Mouse (Mus musculus) macrophage (primary cell): ENCODE data around the gene Twnk. TPM values are rescaled to one million over a fixed set of nuclear protein-coding genes. Genes with fewer than 3 reads are reported as not detected.
A peak's percentile ranks its signal among the peaks of the same experiment; 100 is the strongest.

ENCODE experiments used
- H3K27ac ChIP-seq: fragments of 350-480 bp; formaldehyde crosslinking; 2 replicates; pipeline ENCODE4 v1.9.0; 2021
- H3K36me3 ChIP-seq: fragments of 350-480 bp; formaldehyde crosslinking; 2 replicates; pipeline ENCODE4 v1.9.0; 2021; ENCODE audit errors: inconsistent target
- H3K4me3 ChIP-seq: fragments of 350-480 bp; formaldehyde crosslinking; 2 replicates; pipeline ENCODE4 v1.9.0; 2021; ENCODE audit errors: inconsistent target
- H3K79me2 ChIP-seq: fragments of 350-480 bp; formaldehyde crosslinking; 2 replicates; pipeline ENCODE4 v1.9.0; 2021; ENCODE audit errors: inconsistent target
- WGBS: methylation state at CpG from one replicate; pipeline ENCODE4 v1.1.7; 2026; ENCODE audit warnings: inconsistent platforms; ENCODE audit not compliant: missing documents; 5-methylcytosine and 5-hydroxymethylcytosine counted together
- polyA plus RNA-seq: library from polyadenylated mRNA; stranded (reverse); fragments of 250-400 nt; gene quantifications from 3 replicates; pipeline ENCODE4 v1.2.4, GENCODE M21; 2018; ENCODE audit warnings: inconsistent platforms

Gene Twnk
- polyA plus RNA-seq, 1 experiment from 2014 or later, result 3.0 TPM

GRCm38 (mm10) chr19:45058113-45058839, 52.8 kb downstream of the Twnk start:
- Histone ChIP-seq H3K27ac (peak overlapping the region; percentile 92), H3K79me2 (no peaks in the 10 kb centered on the region), H3K4me3 (peak overlapping the region; percentile 60), H3K36me3 (peaks cover 6% of the 10 kb centered on the region)
- under 1% methylated on average over 34 of the region's 34 CpGs for WGBS

GRCm38 (mm10) chr19:45058841-45059240, 53.4 kb downstream of the Twnk start:
- Histone ChIP-seq H3K79me2 (no peaks in the 10 kb centered on the region), H3K27ac (peak overlapping the region; percentile 92), H3K4me3 (peak overlapping the region; percentile 60), H3K36me3 (peaks cover under 1% of the 10 kb centered on the region; the same call in 1 of the 2 replicates)
- WGBS, result 4% methylated on average over 14 of the region's 14 CpGs

Other genes starting within 250 kb of the Twnk start
- not detected in 3 replicates for gene Pax2, start 249.6 kb upstream of the Twnk start, polyA plus RNA-seq
- 17.7 to 22.1 TPM (median 21.7 TPM) in 3 replicates for gene Slf2, start 74.5 kb upstream of the Twnk start, polyA plus RNA-seq
- gene Sema4g, start 16.6 kb upstream of the Twnk start, polyA plus RNA-seq, result 0.04 TPM in 1 of 3 replicates, not detected in the others
- 29.1 to 41.9 TPM (median 39.7 TPM) in 3 replicates for gene Mrpl43, start 779 bp downstream of the Twnk start, polyA plus RNA-seq
- 1.4 to 4.7 TPM (median 2.3 TPM) in 3 replicates for gene Lzts2, start 8.8 kb downstream of the Twnk start, polyA plus RNA-seq
- gene Pdzd7, start 40.1 kb downstream of the Twnk start, polyA plus RNA-seq, result not detected in 3 replicates
- 27.6 to 39.5 TPM (median 34.8 TPM) in 3 replicates for gene Sfxn3, start 41.8 kb downstream of the Twnk start, polyA plus RNA-seq
- 0.10 to 0.33 TPM in 2 of 3 replicates, not detected in the other for gene Kazald1, start 69.6 kb downstream of the Twnk start, polyA plus RNA-seq
- not detected in 3 replicates for gene Tlx1, start 145.0 kb downstream of the Twnk start, polyA plus RNA-seq
- gene Lbx1, start 230.1 kb downstream of the Twnk start, polyA plus RNA-seq, result not detected in 3 replicates